Mouse (Mus musculus) WW6 (cell line): ENCODE data around the gene Stx17.

Experiments used
- DNase-seq: peaks from one replicate; pipeline ENCODE4 v3.0.0-alpha.2; 2013; ENCODE audit warnings: low read depth, low spot score

The Stx17 gene

DNA sequence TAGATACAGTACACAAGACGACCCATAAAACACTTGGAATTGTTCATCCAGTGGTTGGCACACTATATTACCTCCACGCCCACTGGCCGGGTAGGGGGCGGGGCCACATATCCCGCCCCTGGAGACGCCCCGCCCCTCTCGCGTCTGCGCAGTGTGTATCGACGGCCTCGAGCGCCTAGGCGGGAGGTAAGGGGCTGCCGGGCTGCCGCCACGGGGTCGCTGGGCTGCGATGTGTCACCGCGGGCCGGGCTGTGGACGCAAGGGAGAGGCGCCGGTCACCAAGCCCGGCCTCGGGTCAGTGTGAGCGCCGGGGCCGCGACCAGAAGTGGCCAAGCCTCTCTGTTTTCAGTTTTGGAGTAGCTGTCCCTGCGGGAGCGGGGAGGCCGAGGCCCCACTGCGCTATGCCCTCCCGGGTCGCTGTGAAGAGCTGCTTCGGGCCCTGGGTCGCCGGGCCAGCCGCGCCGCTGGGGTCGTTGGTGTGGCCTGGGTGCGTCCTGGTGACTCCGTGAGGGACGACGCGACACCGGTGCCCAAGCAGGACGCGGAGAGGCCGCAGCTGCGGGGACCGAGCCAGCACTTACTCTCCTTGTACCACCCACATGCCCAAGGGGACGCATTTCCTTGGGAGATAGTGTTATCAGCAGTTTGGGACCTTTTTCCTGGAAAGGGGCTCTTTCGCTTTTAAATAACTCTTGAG is at the start of gene Stx17:
Gene Stx17, plus strand, starts transcription at position 143 of the 697 bp plus-strand sequence.
- DNase-seq: peak; percentile 34

DNA sequence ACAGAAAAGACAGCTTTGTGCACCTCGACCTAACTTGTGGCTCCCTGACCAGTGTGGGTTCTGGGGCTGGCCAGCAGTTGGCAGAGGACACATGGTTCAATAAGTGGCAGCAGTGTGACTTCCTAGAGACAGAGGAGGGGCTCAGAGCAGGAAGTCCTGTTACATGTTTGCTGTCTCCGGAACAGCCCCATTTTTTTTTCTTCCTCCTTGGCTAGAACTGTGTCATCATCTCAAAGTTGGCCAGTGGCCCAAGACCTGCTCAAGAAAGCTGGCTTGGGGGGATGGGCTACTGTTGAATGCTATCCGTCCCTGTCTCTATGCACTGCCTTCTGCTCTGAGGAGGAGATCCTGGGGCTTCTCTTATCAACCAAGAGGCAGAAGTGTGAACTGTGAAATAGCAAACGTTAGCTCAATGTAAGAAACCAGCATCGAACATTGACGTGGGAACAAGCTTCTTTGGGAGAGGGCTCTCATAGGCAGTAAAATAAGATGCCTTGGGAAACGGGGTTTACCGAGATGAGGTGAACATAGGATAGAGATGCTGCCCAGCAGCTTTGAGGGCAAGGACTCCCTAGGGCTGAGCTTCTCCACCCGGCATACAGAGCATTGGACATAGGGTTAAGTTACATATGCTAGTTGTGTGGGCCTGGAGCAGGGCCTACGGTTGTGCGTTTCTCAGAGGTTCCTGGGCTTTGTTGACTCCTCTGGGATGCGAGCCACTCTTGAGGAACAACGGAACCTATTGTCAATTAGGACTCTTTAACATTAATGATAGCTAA is 47.8 kb upstream of the Stx17 start:
- no peak for DNase-seq

- DNase-seq: no peak
Observed at GRCm38 (mm10) chr4:48078213-48078612, 46.5 kb upstream of the Stx17 start.

DNA sequence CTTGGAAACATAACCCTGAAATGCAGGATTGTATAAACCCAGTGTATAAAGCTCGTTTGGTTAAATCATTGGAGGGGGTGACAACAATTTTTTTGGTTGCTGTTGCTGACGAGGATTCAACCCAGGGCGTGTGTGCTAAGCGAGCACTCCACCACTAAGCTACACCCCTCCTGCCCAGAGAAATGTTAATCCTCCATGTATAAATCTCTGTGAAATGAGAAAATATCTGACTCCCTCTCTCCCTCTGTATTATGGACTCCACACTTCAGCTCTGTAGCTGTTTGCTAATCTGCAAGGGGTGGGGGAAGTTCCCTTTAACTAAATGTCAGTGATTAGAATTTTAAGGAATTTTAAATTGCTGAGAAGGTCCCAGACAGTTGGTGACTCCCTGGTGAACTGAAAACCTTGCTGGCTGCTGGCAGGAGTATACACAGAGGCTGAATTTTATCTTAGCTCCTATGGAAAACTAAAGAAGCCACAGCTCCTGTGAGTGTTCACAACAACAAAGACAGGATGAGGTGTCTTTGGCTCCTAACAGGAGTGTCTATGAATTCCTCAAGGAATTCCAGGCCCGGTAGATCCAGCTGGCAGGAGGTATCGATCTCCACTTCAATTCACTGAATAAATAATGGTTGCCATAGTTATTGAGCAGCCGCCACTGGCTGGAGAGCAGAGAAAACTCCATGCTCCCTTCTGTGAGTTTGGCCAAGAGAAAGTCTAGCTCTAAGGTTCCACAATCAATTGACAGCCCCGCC is 45.3 kb upstream of the Stx17 start:
- no peak for DNase-seq

DNA sequence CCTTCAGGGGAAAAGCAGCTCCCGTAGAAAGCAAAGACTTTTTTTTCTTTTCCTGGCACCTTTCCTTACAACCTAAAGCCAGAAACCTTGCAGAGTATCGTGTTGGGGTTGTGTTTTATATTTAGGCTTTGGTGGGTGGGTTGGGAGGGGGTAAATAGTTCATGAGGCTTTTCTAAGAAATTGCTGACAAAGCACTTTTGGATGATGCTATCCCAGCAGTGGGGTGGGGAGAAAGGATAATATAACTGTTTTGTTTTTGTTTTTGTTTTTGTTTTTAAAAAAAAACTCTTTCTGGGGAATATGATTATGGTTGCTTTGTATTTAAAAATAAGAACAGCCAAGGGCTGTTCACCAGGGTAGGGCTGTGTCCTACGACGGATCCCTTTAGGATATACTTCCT is 41.3 kb upstream of the Stx17 start:
- no peak for DNase-seq

- no peak for DNase-seq
Observed at GRCm38 (mm10) chr4:48086609-48087008, 38.1 kb upstream of the Stx17 start.

GRCm38 (mm10) chr4:48087497-48087896 is 37.2 kb upstream of the Stx17 start:
- DNase-seq: no peak

GRCm38 (mm10) chr4:48093221-48093620 is 31.5 kb upstream of the Stx17 start:
- no peak for DNase-seq

DNA sequence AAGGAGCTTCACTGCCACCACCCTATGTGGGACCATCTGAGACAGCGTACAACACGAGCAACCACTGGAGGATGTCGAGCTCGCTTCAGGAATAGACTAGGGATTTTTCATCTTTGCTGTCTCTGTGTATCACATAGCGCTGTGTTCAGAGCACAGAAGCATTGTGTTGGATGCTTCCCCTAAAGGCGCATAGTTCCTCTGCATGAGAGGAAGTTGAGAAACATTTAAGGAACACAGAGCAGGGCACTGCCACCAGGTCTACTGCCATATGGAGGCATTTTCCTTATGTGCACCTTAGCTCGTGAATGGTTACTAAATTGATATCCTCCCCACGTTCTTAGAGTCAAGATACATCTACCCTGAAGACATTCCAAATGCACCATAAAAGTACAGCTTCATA is 24.5 kb upstream of the Stx17 start:
- no peak for DNase-seq

- no peak for DNase-seq
Observed at GRCm38 (mm10) chr4:48101981-48102380, 22.7 kb upstream of the Stx17 start.

- no peak for DNase-seq
Observed at GRCm38 (mm10) chr4:48105387-48105786, 19.3 kb upstream of the Stx17 start.

DNA sequence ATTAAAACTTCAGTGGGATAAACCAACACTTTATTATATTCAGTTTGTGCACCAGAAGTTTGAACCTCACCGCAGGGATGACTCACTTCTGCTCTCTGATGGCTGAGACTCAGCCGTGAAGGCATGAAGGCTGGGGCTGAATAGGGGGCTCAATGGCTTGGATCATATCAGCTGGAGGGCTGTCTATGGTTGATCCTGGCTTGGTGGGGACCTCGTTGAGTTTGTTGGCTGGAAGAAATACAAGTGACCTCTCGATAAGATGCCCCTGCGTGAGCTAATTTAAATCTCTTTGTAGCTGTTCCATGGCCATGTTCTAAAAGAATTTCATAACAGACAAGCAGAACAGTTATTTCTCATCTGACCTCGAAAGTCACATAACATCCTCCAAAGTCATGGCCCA is 17.6 kb upstream of the Stx17 start:
- no peak for DNase-seq

DNA sequence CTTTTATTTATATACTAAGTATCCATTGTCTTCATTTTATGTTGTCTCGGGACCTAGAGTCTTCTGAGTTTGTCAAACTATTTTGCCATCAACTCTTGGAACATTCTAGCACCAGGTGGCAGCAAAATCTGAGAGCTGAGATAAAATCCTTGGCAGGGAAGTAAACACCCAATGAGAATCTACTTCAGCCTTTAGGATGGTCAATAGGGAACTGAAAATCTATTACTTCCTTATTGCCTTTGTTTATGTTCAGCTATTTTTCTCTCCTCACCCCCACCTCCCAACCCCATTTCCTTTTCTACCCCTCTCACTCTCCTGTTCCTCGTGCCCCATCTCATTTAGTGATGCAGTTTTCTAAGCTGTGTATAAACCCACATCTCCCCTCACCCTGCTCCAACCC is 16.1 kb upstream of the Stx17 start:
- DNase-seq: no peak

DNA sequence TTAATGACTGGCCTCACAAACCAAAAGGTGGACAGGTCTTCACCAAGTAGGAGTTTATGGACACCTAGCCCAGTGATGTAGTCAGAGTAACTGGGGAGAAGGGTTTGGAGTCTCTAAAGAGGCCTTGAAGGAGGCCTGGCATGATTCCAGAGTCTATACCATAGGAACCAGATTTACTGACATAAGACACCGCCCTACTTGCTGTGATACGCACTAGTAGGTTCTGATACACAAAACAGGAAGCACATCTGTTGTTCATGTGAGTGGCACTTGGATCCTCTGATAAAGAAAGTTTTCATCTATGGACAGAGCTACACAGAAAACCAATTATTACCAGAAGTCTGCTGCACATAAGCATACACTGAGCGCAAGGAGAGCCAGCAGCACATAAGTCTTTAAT is 14.4 kb upstream of the Stx17 start:
- DNase-seq: no peak

DNA sequence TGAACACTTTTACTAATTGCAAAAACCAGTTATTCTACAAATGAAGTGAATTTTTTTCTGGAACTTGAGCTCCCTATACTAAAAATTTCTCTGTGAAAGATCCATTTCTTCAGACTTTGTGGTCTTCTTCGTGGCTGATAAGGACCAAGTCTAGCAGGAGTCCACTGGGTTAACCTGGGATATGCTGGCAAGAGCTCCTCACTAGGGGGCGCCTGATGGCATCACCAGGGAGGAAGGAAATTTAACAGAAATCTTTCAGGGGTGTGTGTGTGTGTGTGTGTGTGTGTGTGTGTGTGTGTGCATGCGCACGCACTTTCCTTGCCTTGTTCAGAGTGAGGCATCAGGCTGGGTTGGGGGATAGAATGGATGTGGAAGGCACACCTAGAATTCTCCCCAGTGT is 8.5 kb upstream of the Stx17 start:
- DNase-seq: no peak

- no peak for DNase-seq
Observed at GRCm38 (mm10) chr4:48124416-48124772, 321 bp upstream of the Stx17 start.

DNA sequence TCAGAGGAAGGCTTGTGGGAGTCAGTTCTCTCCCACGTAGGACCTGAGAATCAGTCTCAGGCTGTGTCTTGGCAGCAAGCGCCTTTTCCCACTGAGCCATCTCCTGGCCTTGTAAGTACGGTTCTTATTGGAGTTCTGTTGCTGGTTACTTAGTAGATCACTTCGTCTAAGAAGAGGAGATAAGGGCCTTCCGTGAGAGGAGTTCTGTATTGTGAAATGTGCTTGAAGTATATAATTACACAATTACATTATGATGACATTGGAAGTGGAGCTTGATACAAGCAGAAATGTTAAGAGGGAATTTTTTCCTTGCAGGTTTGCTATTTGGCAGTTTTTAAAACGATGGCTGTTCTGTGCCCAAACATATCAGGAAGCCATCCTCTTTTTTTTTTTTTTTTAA is 5.6 kb downstream of the Stx17 start:
- no peak for DNase-seq

- no peak for DNase-seq
Observed at GRCm38 (mm10) chr4:48131606-48132005, 6.9 kb downstream of the Stx17 start.

DNA sequence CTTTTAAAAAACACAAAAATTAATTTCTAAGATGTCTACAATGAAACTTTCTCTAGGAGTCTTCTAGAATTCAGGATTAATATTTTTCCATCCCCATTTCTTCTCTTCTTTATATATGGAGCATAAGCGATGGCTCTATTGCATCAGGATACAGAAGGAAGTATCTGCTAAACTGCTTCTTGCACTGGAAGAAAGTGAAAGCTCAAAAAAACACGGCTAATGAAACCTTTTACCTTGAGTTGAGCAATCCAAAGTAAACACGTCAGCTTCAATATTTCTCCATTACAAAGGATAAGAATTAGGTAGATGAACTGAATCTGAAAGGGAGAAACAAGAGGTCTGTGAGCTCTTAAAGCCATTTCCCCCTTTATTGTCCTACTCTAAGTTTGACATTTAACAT is 8.0 kb downstream of the Stx17 start:
- DNase-seq: no peak

DNA sequence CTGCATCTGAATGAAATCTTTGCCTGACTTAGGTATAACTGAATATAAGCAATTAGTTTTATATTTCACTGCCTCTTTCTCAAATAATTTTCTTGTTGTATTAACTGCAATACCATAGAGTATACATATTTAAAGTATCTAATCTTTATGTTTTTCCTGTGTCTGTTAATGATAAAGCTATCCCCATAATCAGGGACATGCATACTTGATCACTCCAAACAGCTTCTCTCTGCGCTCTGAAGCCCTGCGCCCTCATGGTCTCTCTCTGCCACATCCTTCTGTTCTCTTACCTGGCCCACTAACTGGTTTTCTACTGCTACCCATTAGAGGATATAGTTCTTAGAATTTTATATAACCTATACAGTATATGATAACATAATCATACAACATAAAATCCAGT is 24.8 kb downstream of the Stx17 start:
- DNase-seq: no peak

DNA sequence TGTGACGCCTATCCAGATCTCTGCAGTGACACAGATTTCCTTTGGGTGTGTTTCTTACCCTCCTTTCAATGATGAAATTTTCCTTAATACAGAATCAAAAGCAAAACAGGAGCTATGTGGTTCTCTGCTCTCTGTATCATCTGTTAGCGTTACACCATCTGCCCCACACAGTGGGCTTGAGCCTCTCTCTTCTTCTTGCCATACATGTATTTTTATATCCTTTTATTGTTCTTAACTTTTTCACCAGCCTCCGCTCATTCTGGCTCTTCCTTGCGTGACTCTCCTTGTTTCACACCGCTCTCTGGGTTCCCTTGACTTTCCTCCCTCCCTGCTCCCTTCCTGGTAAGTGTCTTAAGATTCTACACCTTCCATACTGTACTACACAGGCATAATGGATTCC is 28.5 kb downstream of the Stx17 start:
- no peak for DNase-seq

GRCm38 (mm10) chr4:48155864-48156263 is 31.1 kb downstream of the Stx17 start:
- DNase-seq: no peak

DNA sequence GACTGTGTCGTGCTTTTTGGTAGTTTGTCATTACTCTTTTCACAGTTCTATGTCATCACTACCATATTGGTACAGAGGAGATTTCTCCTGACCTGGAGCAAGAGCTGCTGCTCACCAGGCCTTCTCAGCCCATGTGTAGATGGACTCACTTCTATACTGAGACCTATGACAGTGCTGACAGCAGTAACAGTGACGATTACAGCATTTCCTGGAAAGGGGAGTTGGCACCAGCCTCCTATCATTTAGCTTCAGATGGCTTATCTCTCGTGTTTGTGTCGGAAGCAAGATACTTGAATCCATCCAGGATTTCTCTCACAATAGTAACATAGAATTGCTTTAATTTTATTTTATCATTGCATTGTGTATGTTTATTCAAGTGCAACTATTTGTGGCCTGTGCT is 35.7 kb downstream of the Stx17 start:
- DNase-seq: no peak
